Mouse (Mus musculus): Measurements from ENCODE around the gene Lrrc8d. TPM values are rescaled to one million over a fixed set of nuclear protein-coding genes. Genes with fewer than 3 reads are reported as not detected.
A peak's percentile ranks its signal among the peaks of the same experiment; 100 is the strongest.

Gene Lrrc8d
- total and polyA plus RNA-seq, 3 experiments = 7.0 to 26.1 (median 16.6) TPM

DNA sequence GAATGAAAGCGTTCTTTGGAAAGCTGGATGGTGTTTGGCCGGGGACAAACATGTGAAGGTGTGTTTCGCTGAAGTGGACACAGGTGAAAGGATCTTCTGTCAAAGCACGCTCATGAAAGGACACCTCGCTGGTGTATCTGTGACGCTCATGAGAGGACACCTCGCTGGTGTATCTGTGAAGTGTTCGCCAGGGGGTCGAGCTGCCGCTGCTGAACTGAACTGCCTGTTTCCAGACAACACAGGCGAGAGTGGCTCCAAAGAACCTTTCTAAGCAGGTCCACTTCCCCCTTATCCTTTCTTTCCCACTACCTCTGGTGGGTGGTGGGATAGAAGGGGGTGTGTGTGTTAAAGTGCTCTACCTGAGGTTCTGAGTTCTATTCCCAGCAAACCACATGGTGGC lies 174.7 kb downstream of the Lrrc8d start:
- TF ChIP-seq MAZ (IDR thresholded peaks at IDR 0.05; ENCODE audit: low read depth, low read length) (no peak), NRF1 (IDR thresholded peaks at IDR 0.05; ENCODE audit: low read depth, low read length) (no peak), NELFE (IDR thresholded peaks at IDR 0.05; ENCODE audit: low read depth, low read length) (no peak), MYC (IDR thresholded peaks at IDR 0.05; ENCODE audit: low read depth, low read length) (no peak), BHLHE40 (IDR thresholded peaks at IDR 0.05; ENCODE audit: low read depth, low read length) (no peak), JUND (conservative IDR thresholded peaks at IDR 0.05; ENCODE audit: low read depth, low read length) (no peak), ELF1 (IDR thresholded peaks at IDR 0.05; ENCODE audit: low read depth, low read length) (no peak), E2F4 (IDR thresholded peaks at IDR 0.05; ENCODE audit: insufficient replicate concordance, low read depth, low read length) (no peak), RCOR1 (conservative IDR thresholded peaks at IDR 0.05; ENCODE audit: low read depth, low read length) (no peak)
- H3K4me1 ChIP-seq (ENCODE audit: control insufficient read depth in 1 of 2, insufficient read depth in 2 of 2) = peaks cover 7 to 27% of the 10 kb centered on the region in 2 experiments; a peak in 3 of 4 replicates
- H3K79me2 ChIP-seq (replicated peaks; ENCODE audit: control insufficient read depth, extremely low read depth, insufficient read depth, poor library complexity, severe bottlenecking) = peaks cover 17% of the 10 kb centered on the region
- no peak overlapping the region for H3K4me3 ChIP-seq (replicated peaks in 1 of 3; ENCODE audit: low read depth in 2 of 3, low read length in 2 of 3, poor library complexity in 1 of 3)
- H3K27ac ChIP-seq (ENCODE audit: insufficient read depth, low read depth) = no peak overlapping the region
- H3K9me3 ChIP-seq (replicated peaks; ENCODE audit: low read length) = no peaks in the 10 kb centered on the region
- no peak overlapping the region for H3K4me2 ChIP-seq (ENCODE audit: insufficient read depth, low read depth, poor library complexity, severe bottlenecking)
- in situ Hi-C loops (cut with MboI; ENCODE audit: low pct_ligation_motif_present, low pct_unique_long_range_greater_than_20kb, low sequenced_read_pairs) (loop anchor here (5.0 kb wide), 1 partner anchor 467 kb away; no protein-coding TSS in a partner anchor), dilution Hi-C loops (cut with MboI; ENCODE audit: extremely low pct_ligation_motif_present, extremely low pct_unique_long_range_greater_than_20kb, low sequenced_read_pairs) (no loop called here)
- no peaks in the 10 kb centered on the region for H3K27me3 ChIP-seq (replicated peaks)
- H3K36me3 ChIP-seq (replicated peaks in 1 of 2; ENCODE audit: control insufficient read depth in 1 of 2, insufficient read depth in 1 of 2, low read length in 1 of 2) = peaks cover under 1% of the 10 kb centered on the region in 2 experiments
- no peak overlapping the region for H3K9ac ChIP-seq (ENCODE audit: insufficient read depth, low read depth)
- DNase-seq (ENCODE audit: extremely low read depth) = no peak

DNA sequence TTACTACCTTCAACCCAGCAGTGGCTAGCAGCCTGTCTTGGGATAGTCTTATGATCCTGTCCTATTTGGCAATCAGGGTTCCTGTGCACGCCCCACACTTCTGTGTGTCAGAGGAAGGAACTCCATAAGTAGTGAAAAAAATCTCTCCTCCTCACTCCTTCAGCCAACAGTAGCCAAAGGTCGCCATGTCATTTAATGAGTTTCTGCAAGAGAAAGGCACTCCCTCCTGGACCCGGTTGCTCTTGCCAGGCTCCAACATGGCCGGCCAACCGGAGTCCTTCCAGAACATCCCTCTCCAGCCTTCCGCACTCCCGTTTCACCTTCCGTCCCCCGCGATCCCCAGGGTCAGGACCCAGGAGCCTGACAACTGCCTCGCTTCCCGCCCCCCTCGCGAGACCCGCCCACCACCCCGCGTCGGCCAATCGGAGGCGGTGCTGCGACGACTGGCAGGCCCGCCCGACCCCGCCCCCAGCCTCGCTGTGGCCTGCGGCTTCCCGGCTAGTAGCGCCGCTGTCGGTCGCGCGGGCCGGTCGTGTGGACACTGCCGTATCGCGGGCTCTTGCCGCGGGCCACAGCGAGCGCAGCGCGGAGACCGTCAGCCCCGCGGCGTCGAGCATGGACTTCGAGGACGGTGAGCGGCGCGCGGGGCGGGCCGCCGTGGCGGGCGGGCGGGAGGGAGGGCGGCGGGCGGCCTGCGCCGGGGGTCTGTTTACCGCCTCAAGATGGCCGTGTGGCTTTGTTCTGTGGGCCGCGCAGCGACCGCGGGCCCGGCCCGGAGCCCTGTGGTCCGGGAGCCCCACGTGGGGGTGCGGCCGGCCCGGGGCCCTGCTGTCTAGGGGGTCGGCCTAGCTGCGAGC lies 176.5 kb downstream of the Lrrc8d start, which contains the start of gene Zfp326:
Gene Zfp326, plus strand, starts transcription at position 498 of the 857 bp plus-strand sequence.
- Histone ChIP-seq H3K4me3 (replicated peaks in 1 of 3; ENCODE audit: low read depth in 2 of 3, low read length in 2 of 3, poor library complexity in 1 of 3) (peak within 1 kb of the TSS; percentile 82 to 86 (median 86)), H3K36me3 (replicated peaks in 1 of 2; ENCODE audit: control insufficient read depth in 1 of 2, insufficient read depth in 1 of 2, low read length in 1 of 2) (peaks cover 5 to 8% of the 10 kb centered on the region in 2 experiments), H3K4me2 (ENCODE audit: insufficient read depth, low read depth, poor library complexity, severe bottlenecking) (peak within 1 kb of the TSS; percentile 79), H3K27ac (ENCODE audit: insufficient read depth, low read depth) (no peak within 1 kb of the TSS), H3K9ac (ENCODE audit: insufficient read depth, low read depth) (peak within 1 kb of the TSS; percentile 85), H3K27me3 (replicated peaks) (no peaks in the 10 kb centered on the region), H3K4me1 (ENCODE audit: control insufficient read depth in 1 of 2, insufficient read depth in 2 of 2) (peaks cover 7 to 28% of the 10 kb centered on the region in 2 experiments; a peak in 3 of 4 replicates), H3K79me2 (replicated peaks; ENCODE audit: control insufficient read depth, extremely low read depth, insufficient read depth, poor library complexity, severe bottlenecking) (peaks cover 17% of the 10 kb centered on the region), H3K9me3 (replicated peaks; ENCODE audit: low read length) (no peaks in the 10 kb centered on the region)
- TF ChIP-seq ZC3H11A (IDR thresholded peaks at IDR 0.05; ENCODE audit: low read depth, low read length) (no peak), BHLHE40 (IDR thresholded peaks at IDR 0.05; ENCODE audit: low read depth, low read length) (no peak), MXI1 (IDR thresholded peaks at IDR 0.05; ENCODE audit: low read depth, low read length) (no peak), USF2 (conservative IDR thresholded peaks at IDR 0.05; ENCODE audit: low read depth, low read length) (no peak), HCFC1 (IDR thresholded peaks at IDR 0.05; ENCODE audit: low read depth, low read length) (peak; percentile 51), ZMIZ1 (IDR thresholded peaks at IDR 0.05; ENCODE audit: low read depth, low read length) (peak; percentile 52; the same call in 1 of the 2 replicates), POLR2A (IDR thresholded peaks at IDR 0.05; ENCODE audit: low read depth, low read length) (peak; percentile 67; the same call in 1 of the 2 replicates), POLR2AphosphoS2 (IDR thresholded peaks at IDR 0.05; ENCODE audit: low read depth, low read length) (no peak), USF1 (IDR thresholded peaks at IDR 0.05; ENCODE audit: low read depth, low read length) (no peak), ZKSCAN1 (IDR thresholded peaks at IDR 0.05; ENCODE audit: borderline replicate concordance, low read depth, low read length) (no peak), ZNF384 (IDR thresholded peaks at IDR 0.05; ENCODE audit: low read depth, low read length) (peak; percentile 32; the same call in 1 of the 2 replicates), TCF12 (IDR thresholded peaks at IDR 0.05; ENCODE audit: low read depth, low read length) (peak; percentile 63), ELF1 (IDR thresholded peaks at IDR 0.05; ENCODE audit: low read depth, low read length) (peak; percentile 62), KAT2A (IDR thresholded peaks at IDR 0.05; ENCODE audit: insufficient replicate concordance, low read length) (no peak), SMC3 (IDR thresholded peaks at IDR 0.05; ENCODE audit: low read depth, low read length) (no peak), CHD2 (IDR thresholded peaks at IDR 0.05; ENCODE audit: low read length) (0 out of 2 replicates have a peak, but pooled peaks have one; percentile 35), SIN3A (IDR thresholded peaks at IDR 0.05; ENCODE audit: low read length) (peak; percentile 19; the same call in 1 of the 2 replicates), IRF4 (IDR thresholded peaks at IDR 0.05; ENCODE audit: low read depth, low read length) (peak; percentile 23; the same call in 1 of the 2 replicates), MYC (IDR thresholded peaks at IDR 0.05; ENCODE audit: low read depth, low read length) (no peak), NELFE (IDR thresholded peaks at IDR 0.05; ENCODE audit: low read depth, low read length) (peak; percentile 87)
- in situ Hi-C loops (cut with MboI; ENCODE audit: low pct_ligation_motif_present, low pct_unique_long_range_greater_than_20kb, low sequenced_read_pairs) = no loop called here
- dilution Hi-C loops (cut with MboI; ENCODE audit: extremely low pct_ligation_motif_present, extremely low pct_unique_long_range_greater_than_20kb, low sequenced_read_pairs) = no loop called here
- peak; percentile 87 for DNase-seq (ENCODE audit: extremely low read depth)

All from CH12.LX (cell line).